Mouse (Mus musculus): ENCODE data around the gene Bspry.

The Bspry gene

GRCm38 (mm10) chr4:62515490-62515889, 35.6 kb downstream of the Bspry start:
- no peak for DNase-seq (ENCODE audit: low read depth)

- no peak for DNase-seq (ENCODE audit: low read depth)
These were observed 36.2 kb downstream of the Bspry start for GRCm38 (mm10) chr4:62516079-62516478.

GRCm38 (mm10) chr4:62516579-62516978, 36.7 kb downstream of the Bspry start:
- no peak for DNase-seq (ENCODE audit: low read depth)

- no peak for DNase-seq (ENCODE audit: low read depth)
These were observed 37.2 kb downstream of the Bspry start for GRCm38 (mm10) chr4:62517046-62517445.

- peak; percentile 66 for DNase-seq (ENCODE audit: low read depth)
These were observed 37.9 kb downstream of the Bspry start for GRCm38 (mm10) chr4:62517538-62518415.

- DNase-seq (ENCODE audit: low read depth) = peak; percentile 60
These were observed 38.7 kb downstream of the Bspry start for GRCm38 (mm10) chr4:62518416-62519121.

GRCm38 (mm10) chr4:62519122-62519848, 39.4 kb downstream of the Bspry start:
- no peak for DNase-seq (ENCODE audit: low read depth)

GRCm38 (mm10) chr4:62519849-62520233, 40.0 kb downstream of the Bspry start, which contains the start of gene Alad:
Gene Alad (minus strand): TSS chr4:62519918.
- peak; percentile 86 for DNase-seq (ENCODE audit: low read depth)

- DNase-seq (ENCODE audit: low read depth) = no peak
These were observed 41.1 kb downstream of the Bspry start for GRCm38 (mm10) chr4:62520892-62521400.

- DNase-seq (ENCODE audit: low read depth) = peak; percentile 99
These were observed 45.0 kb downstream of the Bspry start, which contains the start of the genes Pole3 and 4933430I17Rik for GRCm38 (mm10) chr4:62524651-62525488. Gene Pole3 (minus strand): TSS chr4:62525068. Gene 4933430I17Rik (plus strand): TSS chr4:62525369.

GRCm38 (mm10) chr4:62525489-62525811, 45.6 kb downstream of the Bspry start:
- DNase-seq (ENCODE audit: low read depth) = no peak

- DNase-seq (ENCODE audit: low read depth) = no peak
These were observed 46.4 kb downstream of the Bspry start for GRCm38 (mm10) chr4:62526256-62526655.

- no peak for DNase-seq (ENCODE audit: low read depth)
These were observed 47.8 kb downstream of the Bspry start for GRCm38 (mm10) chr4:62527655-62528054.

- no peak for DNase-seq (ENCODE audit: low read depth)
These were observed 53.9 kb downstream of the Bspry start for GRCm38 (mm10) chr4:62533729-62534128.

GRCm38 (mm10) chr4:62541802-62542201, 61.9 kb downstream of the Bspry start:
- no peak for DNase-seq (ENCODE audit: low read depth)

- no peak for DNase-seq (ENCODE audit: low read depth)
These were observed 63.9 kb downstream of the Bspry start for GRCm38 (mm10) chr4:62543782-62544181.

GRCm38 (mm10) chr4:62544801-62545200, 64.9 kb downstream of the Bspry start:
- no peak for DNase-seq (ENCODE audit: low read depth)
